Mouse (Mus musculus) hindbrain, embryonic 14.5 days (tissue): ENCODE data around the gene H2-Eb2. TPM values are rescaled to one million over a fixed set of nuclear protein-coding genes. Genes with fewer than 3 reads are reported as not detected.

Source experiments
- ATAC-seq: fragments of 200-750 bp; cut with Nextera tagmentation; 2 replicates; pipeline ENCODE4 v1.8.0; 2017; ENCODE audit warnings: moderate number of reproducible peaks, mild to moderate bottlenecking, moderate TSS enrichment, moderate library complexity; ENCODE audit not compliant: low FRiP score
- DNase-seq: peaks from one replicate; pipeline ENCODE4 v3.0.0-alpha.2; 2015; ENCODE audit warnings: low spot score
- H3K27ac ChIP-seq: fragments of 300-500 bp; sonication (generic); 2 replicates; pipeline ENCODE4 v1.5.1; 2014; ENCODE audit warnings: mild to moderate bottlenecking, moderate library complexity
- H3K27me3 ChIP-seq: fragments of 300-500 bp; sonication (generic); 2 replicates; pipeline ENCODE4 v1.6.1; 2014; ENCODE audit warnings: mild to moderate bottlenecking, low read length, mixed read lengths; ENCODE audit not compliant: control insufficient read depth, insufficient read depth
- H3K36me3 ChIP-seq: fragments of 300-500 bp; sonication (generic); replicated peaks from 2 replicates; pipeline ENCODE4 v1.6.1; 2014; ENCODE audit not compliant: control insufficient read depth, insufficient read depth
- H3K4me1 ChIP-seq: fragments of 300-500 bp; sonication (generic); replicated peaks from 2 replicates; pipeline ENCODE4 v1.6.1; 2014; ENCODE audit warnings: antibody characterized with exemption, low read length, mixed read lengths; ENCODE audit not compliant: control insufficient read depth, insufficient read depth
- H3K4me2 ChIP-seq: fragments of 300-500 bp; sonication (generic); replicated peaks from 2 replicates; pipeline ENCODE4 v1.6.1; 2014; ENCODE audit warnings: mild to moderate bottlenecking, moderate library complexity
- H3K4me3 ChIP-seq: fragments of 300-500 bp; sonication (generic); replicated peaks from 2 replicates; pipeline ENCODE4 v1.5.1; 2014; ENCODE audit warnings: mild to moderate bottlenecking, low read length
- H3K9ac ChIP-seq: fragments of 300-500 bp; sonication (generic); 2 replicates; pipeline ENCODE4 v1.6.1; 2014
- H3K9me3 ChIP-seq: fragments of 300-500 bp; sonication (generic); 2 replicates; pipeline ENCODE4 v1.6.1; 2016; ENCODE audit warnings: low read length; ENCODE audit not compliant: control insufficient read depth
- WGBS: fragments of 180-500 bp; shearing (Covaris S2); extraction: QIAGEN DNeasy Blood & Tissue Kit; methylation state at CpG from one replicate; pipeline ENCODE4 v1.1.7; 2014; 5-methylcytosine and 5-hydroxymethylcytosine counted together
- polyA plus RNA-seq: library from polyadenylated mRNA; unstranded; fragments of >200 nt; fragmentation: Nextera tagmentation; extraction: Ambion mirVana; gene quantifications from 2 replicates; pipeline ENCODE4 v1.2.1, GENCODE M21; 2014

H2-Eb2 gene
- polyA plus RNA-seq, 1 experiment from 2014 or later: 0.12 TPM

- H3K9ac ChIP-seq: no peak overlapping the region
- 92% methylated on average over 4 of the region's 4 CpGs for WGBS
- ATAC-seq (no peak), DNase-seq (no peak)
- H3K27ac ChIP-seq: no peak overlapping the region
- H3K4me1 ChIP-seq: no peaks in the 10 kb centered on the region; the same call in 1 of the 2 replicates
- H3K27me3 ChIP-seq: no peaks in the 10 kb centered on the region
- no peaks in the 10 kb centered on the region for H3K9me3 ChIP-seq
- no peak overlapping the region for H3K4me2 ChIP-seq
- H3K4me3 ChIP-seq: no peak overlapping the region
- H3K36me3 ChIP-seq: no peaks in the 10 kb centered on the region
Measured at GRCm38 (mm10) chr17:34292570-34292969, 32.9 kb upstream of the H2-Eb2 start.

- Histone ChIP-seq H3K27me3 (no peaks in the 10 kb centered on the region), H3K9me3 (no peaks in the 10 kb centered on the region), H3K4me1 (no peaks in the 10 kb centered on the region; the same call in 1 of the 2 replicates), H3K27ac (no peak overlapping the region), H3K4me3 (no peak overlapping the region), H3K36me3 (no peaks in the 10 kb centered on the region), H3K4me2 (no peak overlapping the region), H3K9ac (no peak overlapping the region)
- WGBS: 61% methylated on average over 2 of the region's 2 CpGs
- no peak for DNase-seq
- no peak for ATAC-seq
Measured at GRCm38 (mm10) chr17:34293533-34293932, 31.9 kb upstream of the H2-Eb2 start.

- WGBS: 68% methylated on average over 4 of the region's 4 CpGs
- Histone ChIP-seq H3K27ac (no peak overlapping the region), H3K4me1 (no peaks in the 10 kb centered on the region; the same call in 1 of the 2 replicates), H3K27me3 (no peaks in the 10 kb centered on the region), H3K4me3 (no peak overlapping the region), H3K9me3 (no peaks in the 10 kb centered on the region), H3K4me2 (no peak overlapping the region), H3K36me3 (no peaks in the 10 kb centered on the region), H3K9ac (no peak overlapping the region)
- DNase-seq (no peak), ATAC-seq (no peak)
Measured at GRCm38 (mm10) chr17:34294249-34294648, 31.2 kb upstream of the H2-Eb2 start.

GRCm38 (mm10) chr17:34295307-34295706 is 30.2 kb upstream of the H2-Eb2 start:
- H3K4me3 ChIP-seq: no peak overlapping the region
- H3K4me1 ChIP-seq: no peaks in the 10 kb centered on the region; the same call in 1 of the 2 replicates
- H3K9ac ChIP-seq: no peak overlapping the region
- H3K36me3 ChIP-seq: no peaks in the 10 kb centered on the region
- no peak overlapping the region for H3K4me2 ChIP-seq
- ATAC-seq: no peak
- no peak for DNase-seq
- no peaks in the 10 kb centered on the region for H3K27me3 ChIP-seq
- H3K9me3 ChIP-seq: no peaks in the 10 kb centered on the region
- H3K27ac ChIP-seq: no peak overlapping the region

DNA sequence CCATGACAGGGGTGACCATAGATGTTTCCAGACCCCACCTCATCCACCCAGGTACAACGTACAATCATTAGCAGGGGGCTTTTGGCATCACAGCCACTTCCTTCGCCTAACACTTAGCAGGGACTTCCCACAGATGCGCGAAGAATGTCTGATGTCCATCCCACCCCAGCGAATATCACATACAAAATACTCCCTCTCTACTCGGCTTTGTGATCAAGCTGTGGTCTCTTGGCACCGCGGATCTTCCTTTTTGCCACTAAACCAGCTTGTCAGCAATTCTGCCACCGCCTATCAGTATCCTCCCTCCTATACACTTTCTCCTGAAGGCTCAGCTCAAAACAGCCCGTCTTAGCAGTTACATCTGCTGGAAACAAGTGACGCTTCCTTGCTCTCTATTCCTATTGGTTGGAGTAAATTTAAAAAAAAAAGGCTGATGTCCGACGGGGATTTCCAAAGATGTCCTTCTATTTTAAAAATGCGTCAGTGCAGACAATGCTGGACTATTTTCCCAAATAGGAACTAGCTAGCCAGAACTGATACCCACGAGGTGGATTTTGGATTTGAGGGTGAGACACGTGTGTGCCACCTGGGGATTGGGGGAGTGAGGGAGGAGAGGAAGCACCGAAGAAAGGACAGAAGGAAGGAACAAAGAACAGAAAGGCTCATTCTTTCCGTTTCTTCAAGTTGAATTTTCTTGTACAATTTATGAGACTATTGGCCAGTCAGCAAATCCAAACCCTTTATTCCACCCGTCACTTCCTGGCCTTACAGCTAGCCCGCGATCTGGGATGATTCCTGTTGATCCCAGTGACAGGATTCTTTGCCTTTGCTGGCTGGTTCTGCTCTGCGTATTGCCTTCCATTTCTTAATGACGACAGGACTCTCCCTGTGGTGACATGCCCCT is 29.3 kb upstream of the H2-Eb2 start:
- Histone ChIP-seq H3K4me2 (peak overlapping the region; percentile 49), H3K27me3 (no peaks in the 10 kb centered on the region), H3K4me1 (no peaks in the 10 kb centered on the region; the same call in 1 of the 2 replicates), H3K9me3 (no peaks in the 10 kb centered on the region), H3K4me3 (peak overlapping the region; percentile 34), H3K27ac (peak overlapping the region; percentile 61), H3K36me3 (no peaks in the 10 kb centered on the region), H3K9ac (peak overlapping the region; percentile 48)
- peak; percentile 96 for DNase-seq
- peak; percentile 87 for ATAC-seq
- 21% methylated on average over 23 of the region's 23 CpGs for WGBS

DNA sequence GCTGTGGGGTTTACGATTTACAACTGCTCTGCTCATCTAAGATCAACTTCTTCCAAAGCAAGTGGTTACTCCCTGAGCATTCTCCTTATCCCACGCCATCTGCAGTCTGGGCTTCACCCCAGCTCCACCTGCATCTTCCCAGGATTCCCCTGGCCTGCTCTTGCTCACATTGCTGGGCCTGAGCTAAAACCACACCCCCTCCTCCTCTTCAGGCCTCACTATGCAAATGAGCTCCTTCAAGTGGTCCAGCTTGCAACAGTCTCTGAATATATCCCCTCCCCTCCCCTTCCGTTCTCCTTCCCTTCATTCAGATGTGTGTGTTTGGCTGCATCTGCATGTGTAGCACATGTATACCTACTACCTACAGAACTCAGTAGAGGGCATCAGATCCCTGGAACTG is 26.1 kb upstream of the H2-Eb2 start:
- no peak for DNase-seq
- no peak overlapping the region for H3K9ac ChIP-seq
- no peak overlapping the region for H3K4me3 ChIP-seq
- H3K4me1 ChIP-seq: no peaks in the 10 kb centered on the region; the same call in 1 of the 2 replicates
- H3K27me3 ChIP-seq: no peaks in the 10 kb centered on the region
- WGBS: 72% methylated on average over 3 of the region's 3 CpGs
- no peaks in the 10 kb centered on the region for H3K9me3 ChIP-seq
- H3K27ac ChIP-seq: no peak overlapping the region
- ATAC-seq: no peak
- no peak overlapping the region for H3K4me2 ChIP-seq
- no peaks in the 10 kb centered on the region for H3K36me3 ChIP-seq

DNA sequence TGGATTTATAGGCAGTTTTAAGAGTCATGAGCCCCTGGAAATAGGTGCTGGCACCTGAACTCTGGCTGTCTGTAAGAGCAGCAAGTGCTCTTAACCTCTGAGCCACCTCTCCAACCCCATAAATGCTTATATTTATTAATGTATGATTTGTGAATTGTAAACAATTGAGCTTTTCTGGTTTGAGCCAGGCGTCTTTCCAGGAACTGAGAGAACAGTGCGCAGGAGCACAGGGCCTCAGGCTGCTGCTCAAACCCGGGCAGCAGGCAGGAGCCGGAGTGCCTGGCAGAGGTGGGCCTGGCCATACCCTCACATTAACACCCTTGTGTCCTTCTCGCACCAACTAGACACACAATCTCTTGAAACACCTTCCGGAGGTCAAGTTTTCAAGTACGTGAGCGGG is 25.4 kb upstream of the H2-Eb2 start:
- DNase-seq (no peak), ATAC-seq (no peak)
- H3K9me3 ChIP-seq: no peaks in the 10 kb centered on the region
- no peak overlapping the region for H3K27ac ChIP-seq
- H3K36me3 ChIP-seq: no peaks in the 10 kb centered on the region
- H3K27me3 ChIP-seq: no peaks in the 10 kb centered on the region
- no peak overlapping the region for H3K4me3 ChIP-seq
- WGBS: 91% methylated on average over 8 of the region's 8 CpGs
- no peaks in the 10 kb centered on the region; the same call in 1 of the 2 replicates for H3K4me1 ChIP-seq
- no peak overlapping the region for H3K9ac ChIP-seq
- no peak overlapping the region for H3K4me2 ChIP-seq

GRCm38 (mm10) chr17:34300691-34301566 is 24.5 kb upstream of the H2-Eb2 start:
- Histone ChIP-seq H3K9ac (no peak overlapping the region), H3K4me2 (no peak overlapping the region), H3K36me3 (no peaks in the 10 kb centered on the region), H3K27me3 (no peaks in the 10 kb centered on the region), H3K9me3 (no peaks in the 10 kb centered on the region), H3K27ac (no peak overlapping the region), H3K4me1 (no peaks in the 10 kb centered on the region; the same call in 1 of the 2 replicates), H3K4me3 (no peak overlapping the region)
- no peak for DNase-seq
- WGBS: 75% methylated on average over 23 of the region's 23 CpGs
- no peak for ATAC-seq

DNA sequence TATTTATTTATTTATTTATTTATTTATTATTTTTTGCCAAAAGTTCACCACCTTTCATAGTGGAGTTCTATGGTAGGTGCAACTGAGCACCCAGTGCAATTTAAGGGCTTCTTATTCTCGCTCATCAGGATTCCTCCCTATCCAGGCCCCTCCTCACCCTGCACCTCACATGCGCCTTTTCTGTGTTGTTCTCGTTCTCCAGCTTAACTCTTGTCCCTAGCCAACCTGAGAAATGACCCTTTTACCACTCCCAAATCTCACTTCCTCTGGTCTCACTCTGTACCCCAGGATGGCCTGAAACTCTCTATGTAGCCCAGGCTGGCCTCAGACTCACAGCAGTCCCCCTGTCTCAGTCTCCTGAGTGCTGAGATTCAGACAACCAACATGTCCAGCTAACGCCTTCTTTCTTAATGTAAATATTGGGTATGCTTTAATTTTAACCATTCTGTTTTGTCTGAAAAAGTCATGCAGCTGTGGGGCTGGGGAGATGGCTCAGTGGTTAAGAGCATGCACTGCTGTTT is 23.7 kb upstream of the H2-Eb2 start:
- no peak overlapping the region for H3K4me2 ChIP-seq
- no peak overlapping the region for H3K9ac ChIP-seq
- no peak for DNase-seq
- H3K4me1 ChIP-seq: no peaks in the 10 kb centered on the region; the same call in 1 of the 2 replicates
- no peaks in the 10 kb centered on the region for H3K27me3 ChIP-seq
- no peaks in the 10 kb centered on the region for H3K9me3 ChIP-seq
- no peak overlapping the region for H3K4me3 ChIP-seq
- 92% methylated on average over 4 of the region's 4 CpGs for WGBS
- no peak for ATAC-seq
- H3K36me3 ChIP-seq: no peaks in the 10 kb centered on the region
- no peak overlapping the region for H3K27ac ChIP-seq
